Mouse (Mus musculus) embryonic facial prominence, embryonic 11.5 days (tissue): ENCODE measurements around the gene Krtap5-4. TPM values are rescaled to one million over a fixed set of nuclear protein-coding genes. Genes with fewer than 3 reads are reported as not detected.
"Not testable (repeated sequence)": the region's sequence is repeated elsewhere in the genome, so short reads cannot be mapped to it uniquely, and the experiment has no call there.

Source experiments
- ATAC-seq: fragments of 200-750 bp; cut with Nextera tagmentation; replicated peaks from 2 replicates; pipeline ENCODE4 v1.8.0; 2017; ENCODE audit warnings: low read depth; ENCODE audit not compliant: insufficient number of reproducible peaks, low FRiP score, low TSS enrichment
- DNase-seq: peaks from one replicate; pipeline ENCODE4 v3.0.0-alpha.2; 2015; ENCODE audit warnings: low spot score
- H3K27ac ChIP-seq: fragments of 300-500 bp; sonication (generic); replicated peaks from 2 replicates; pipeline ENCODE4 v1.5.1; 2014; ENCODE audit warnings: mild to moderate bottlenecking, low read depth, low read length, control low read depth
- H3K27me3 ChIP-seq: fragments of 300-500 bp; sonication (generic); 2 replicates; pipeline ENCODE4 v1.6.1; 2014; ENCODE audit warnings: mild to moderate bottlenecking, low read length, moderate library complexity, mixed read lengths; ENCODE audit not compliant: control insufficient read depth, insufficient read depth
- H3K36me3 ChIP-seq: fragments of 300-500 bp; sonication (generic); replicated peaks from 2 replicates; pipeline ENCODE4 v1.6.1; 2014; ENCODE audit warnings: low read depth, mild to moderate bottlenecking, low read length, moderate library complexity, mixed read lengths; ENCODE audit not compliant: control insufficient read depth, insufficient read depth
- H3K4me1 ChIP-seq: fragments of 300-500 bp; sonication (generic); 2 replicates; pipeline ENCODE4 v1.6.1; 2014; ENCODE audit warnings: low read length, mixed read lengths; ENCODE audit not compliant: control insufficient read depth, insufficient read depth
- H3K4me2 ChIP-seq: fragments of 300-500 bp; sonication (generic); 2 replicates; pipeline ENCODE4 v1.6.1; 2014; ENCODE audit warnings: low read depth, mild to moderate bottlenecking, control low read depth, low read length, moderate library complexity
- H3K4me3 ChIP-seq: fragments of 300-500 bp; sonication (generic); 2 replicates; pipeline ENCODE4 v1.5.1; 2014; ENCODE audit warnings: low read depth, low read length, control low read depth
- H3K9ac ChIP-seq: fragments of 300-500 bp; sonication (generic); replicated peaks from 2 replicates; pipeline ENCODE4 v1.6.1; 2014; ENCODE audit warnings: mild to moderate bottlenecking, control low read depth, low read length
- H3K9me3 ChIP-seq: fragments of 300-500 bp; sonication (generic); replicated peaks from 2 replicates; pipeline ENCODE4 v1.6.1; 2016; ENCODE audit warnings: mild to moderate bottlenecking, low read length, inconsistent platforms, mixed read lengths; ENCODE audit not compliant: control insufficient read depth
- WGBS: fragments of 180-500 bp; shearing (Covaris S2); extraction: QIAGEN DNeasy Blood & Tissue Kit; methylation state at CpG from one replicate; pipeline ENCODE4 v1.1.7; 2014; 5-methylcytosine and 5-hydroxymethylcytosine counted together
- polyA plus RNA-seq: library from polyadenylated mRNA; unstranded; fragments of >200 nt; fragmentation: Nextera tagmentation; extraction: Ambion mirVana; gene quantifications from 2 replicates; pipeline ENCODE4 v1.2.1, GENCODE M21; 2014

Gene Krtap5-4
- 0.20 TPM in 1 of 2 replicates, not detected in the other for polyA plus RNA-seq

DNA sequence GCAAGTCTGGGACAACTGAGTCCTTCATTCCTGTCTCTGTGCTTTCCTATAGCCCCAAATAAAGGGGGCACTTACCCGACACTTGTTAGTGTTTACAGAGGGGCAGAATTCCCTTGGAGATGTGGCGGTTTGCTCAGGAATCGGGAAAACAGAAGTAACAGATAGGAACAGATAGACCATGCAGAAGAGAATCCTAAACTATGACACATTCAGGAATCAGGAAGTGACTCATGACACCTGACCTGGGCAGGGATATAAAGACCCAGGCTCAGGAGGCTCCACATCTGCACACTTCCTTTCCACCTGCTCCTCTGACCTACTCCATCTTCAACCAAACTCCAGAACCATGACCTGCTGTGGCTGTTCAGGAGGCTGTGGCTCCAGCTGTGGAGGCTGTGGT is at the start of gene Krtap5-4:
TSS of gene Krtap5-4 (plus strand) at position 301 of the 400 bp plus-strand sequence.
- H3K27ac ChIP-seq = no peak within 1 kb of the TSS
- ATAC-seq (no peak), DNase-seq (no peak)
- no peaks in the 10 kb centered on the region for H3K4me1 ChIP-seq
- H3K4me3 ChIP-seq = no peak within 1 kb of the TSS
- H3K27me3 ChIP-seq = no peaks in the 10 kb centered on the region
- H3K4me2 ChIP-seq = no peak within 1 kb of the TSS
- no peaks in the 10 kb centered on the region for H3K36me3 ChIP-seq
- 72% methylated on average over 3 of the region's 3 CpGs for WGBS
- no peaks in the 10 kb centered on the region for H3K9me3 ChIP-seq
- no peak within 1 kb of the TSS for H3K9ac ChIP-seq

DNA sequence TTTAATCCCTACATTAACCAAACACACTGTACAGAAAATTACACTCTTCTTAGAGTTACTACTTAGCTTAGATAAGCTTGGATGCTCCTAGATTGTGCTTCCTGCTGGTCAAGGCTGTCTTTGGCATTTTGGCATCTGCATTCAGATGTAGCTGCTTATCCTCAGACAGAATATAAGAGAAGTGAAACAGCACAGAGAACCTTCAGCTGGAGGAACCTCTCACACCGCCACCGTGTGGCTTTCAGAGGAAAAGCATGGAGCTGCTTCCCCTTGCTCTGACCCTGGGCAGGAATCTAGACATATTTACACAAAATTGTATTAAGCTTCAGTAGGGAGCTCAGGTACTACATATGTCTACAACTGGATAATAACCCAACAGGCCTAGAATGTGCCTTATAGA is 47.8 kb upstream of the Krtap5-4 start:
- ATAC-seq = no peak
- Histone ChIP-seq H3K36me3 (no peaks in the 10 kb centered on the region), H3K9ac (no peak overlapping the region), H3K4me3 (no peak overlapping the region), H3K4me1 (no peaks in the 10 kb centered on the region), H3K4me2 (no peak overlapping the region), H3K27ac (no peak overlapping the region), H3K27me3 (no peaks in the 10 kb centered on the region), H3K9me3 (no peaks in the 10 kb centered on the region)
- 2% methylated on average over 2 of the region's 2 CpGs for WGBS
- DNase-seq = peak; percentile 69

DNA sequence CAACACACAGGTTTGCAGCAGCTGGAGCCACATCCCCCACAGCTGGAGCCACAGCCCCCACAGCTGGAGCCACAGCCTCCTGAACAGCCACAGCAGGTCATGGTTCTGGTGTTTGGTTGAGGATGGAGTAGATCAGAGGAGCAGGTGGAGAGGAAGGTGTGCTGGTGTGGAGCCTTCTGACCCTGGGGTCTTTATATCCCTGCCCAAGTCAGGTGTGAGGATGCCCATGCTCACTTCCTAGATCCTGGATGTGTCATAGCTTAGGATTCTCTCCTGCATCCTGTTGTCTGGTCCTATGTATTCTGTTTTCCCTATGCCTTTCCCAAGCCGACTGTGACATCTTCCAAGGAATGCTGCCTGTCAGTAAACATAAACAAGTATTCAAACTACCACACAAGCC is 45.1 kb upstream of the Krtap5-4 start, which contains the start of gene Gm2431:
TSS of gene Gm2431 (minus strand) at position 101 of the 400 bp plus-strand sequence.
- DNase-seq, H3K4me3 ChIP-seq, H3K9me3 ChIP-seq, H3K27ac ChIP-seq, H3K27me3 ChIP-seq, H3K4me1 ChIP-seq, ATAC-seq, H3K36me3 ChIP-seq, H3K4me2 ChIP-seq, H3K9ac ChIP-seq: not testable (repeated sequence)
- WGBS = 57% methylated on average over 1 of the region's 1 CpGs

DNA sequence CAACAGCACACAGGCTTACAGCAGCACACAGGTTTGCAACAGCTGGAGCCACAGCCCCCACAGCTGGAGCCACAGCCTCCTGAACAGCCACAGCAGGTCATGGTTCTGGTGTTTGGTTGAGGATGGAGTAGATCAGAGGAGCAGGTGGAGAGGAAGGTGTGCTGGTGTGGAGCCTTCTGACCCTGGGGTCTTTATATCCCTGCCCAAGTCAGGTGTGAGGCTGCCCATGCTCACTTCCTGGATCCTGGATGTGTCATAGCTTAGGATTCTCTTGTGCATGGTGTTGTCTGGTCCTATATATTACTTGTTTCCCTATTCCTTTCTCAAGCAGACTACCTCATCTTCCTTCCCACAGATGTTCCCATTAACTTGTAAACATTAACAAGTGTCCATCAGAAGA is 29.1 kb upstream of the Krtap5-4 start, which contains the start of gene Gm4559:
TSS of gene Gm4559 (minus strand) at position 101 of the 400 bp plus-strand sequence.
- H3K27me3 ChIP-seq, H3K9me3 ChIP-seq, H3K4me1 ChIP-seq, H3K36me3 ChIP-seq, H3K9ac ChIP-seq, H3K4me2 ChIP-seq, H3K4me3 ChIP-seq, H3K27ac ChIP-seq, ATAC-seq, DNase-seq: not testable (repeated sequence)

DNA sequence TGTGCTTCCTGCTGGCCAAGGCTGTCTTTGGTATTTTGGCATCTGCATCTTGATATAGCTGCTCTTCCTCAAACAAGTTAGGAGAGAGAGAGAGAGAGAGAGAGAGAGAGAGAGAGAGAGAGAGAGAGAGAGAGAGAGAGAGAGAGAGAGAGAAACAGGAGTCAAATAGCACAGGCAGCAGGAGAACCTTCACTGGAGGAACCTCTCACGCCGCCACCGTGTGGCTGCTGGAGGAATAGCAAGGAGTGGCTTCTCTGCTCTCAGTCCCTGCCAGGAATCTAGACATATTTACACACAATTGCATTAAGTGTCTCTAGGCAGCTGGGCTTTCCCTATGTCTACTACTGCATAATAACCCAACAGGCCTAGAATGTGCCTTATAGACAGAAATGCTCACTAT is 25.2 kb upstream of the Krtap5-4 start:
- not testable (repeated sequence) for H3K9ac ChIP-seq, H3K27me3 ChIP-seq, H3K9me3 ChIP-seq, ATAC-seq, H3K36me3 ChIP-seq, H3K27ac ChIP-seq, H3K4me1 ChIP-seq, H3K4me3 ChIP-seq, H3K4me2 ChIP-seq
- DNase-seq = peak; percentile 77
- WGBS = 0% methylated on average over 3 of the region's 3 CpGs

DNA sequence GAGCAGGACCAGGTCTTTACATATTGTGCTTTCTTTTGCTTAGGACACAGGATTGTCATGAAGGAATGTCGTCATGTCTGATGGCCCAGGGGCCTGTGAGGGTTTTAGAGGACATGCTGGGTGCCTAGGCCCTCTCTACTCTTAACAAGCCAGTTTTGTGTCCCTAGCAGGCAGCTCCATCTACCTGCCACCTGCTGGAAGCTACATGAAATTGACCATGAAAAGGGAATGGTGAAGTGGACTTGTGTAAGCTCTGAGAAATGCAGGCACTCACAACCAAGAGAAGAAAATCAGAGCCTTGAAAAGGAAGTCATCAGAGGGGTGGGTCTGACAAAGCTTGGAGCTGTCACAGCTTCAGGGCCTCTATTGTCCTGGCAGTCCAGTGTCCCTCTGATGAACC is 24.1 kb upstream of the Krtap5-4 start:
- H3K4me2 ChIP-seq, H3K4me3 ChIP-seq, H3K27ac ChIP-seq, DNase-seq, ATAC-seq, H3K9ac ChIP-seq, H3K4me1 ChIP-seq, H3K27me3 ChIP-seq, H3K36me3 ChIP-seq, H3K9me3 ChIP-seq: not testable (repeated sequence)
- WGBS = 56% methylated on average over 1 of the region's 1 CpGs

DNA sequence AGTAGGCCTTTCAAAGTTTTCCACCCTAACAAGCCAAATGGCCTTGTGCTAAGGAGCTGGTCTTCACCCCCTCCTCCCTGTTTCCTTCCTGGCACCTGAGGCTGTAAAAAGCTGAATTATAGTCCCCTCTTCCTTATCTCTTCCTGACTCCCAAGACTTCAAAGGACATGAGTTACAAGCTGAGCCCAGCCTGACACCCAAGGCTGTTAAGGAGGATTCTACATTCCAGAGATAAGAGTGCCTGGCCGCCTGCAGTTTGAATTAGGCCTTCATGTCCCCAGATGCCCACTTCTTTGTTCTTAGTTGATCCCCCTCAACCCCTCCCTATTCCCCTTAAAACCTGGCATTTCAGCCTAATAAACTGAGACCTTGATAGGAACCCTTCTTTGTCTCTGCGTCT is 20.5 kb upstream of the Krtap5-4 start:
- WGBS = 24% methylated on average over 2 of the region's 2 CpGs
- not testable (repeated sequence) for H3K27me3 ChIP-seq, DNase-seq, H3K9ac ChIP-seq, ATAC-seq, H3K4me1 ChIP-seq, H3K9me3 ChIP-seq, H3K4me3 ChIP-seq, H3K4me2 ChIP-seq, H3K27ac ChIP-seq, H3K36me3 ChIP-seq

DNA sequence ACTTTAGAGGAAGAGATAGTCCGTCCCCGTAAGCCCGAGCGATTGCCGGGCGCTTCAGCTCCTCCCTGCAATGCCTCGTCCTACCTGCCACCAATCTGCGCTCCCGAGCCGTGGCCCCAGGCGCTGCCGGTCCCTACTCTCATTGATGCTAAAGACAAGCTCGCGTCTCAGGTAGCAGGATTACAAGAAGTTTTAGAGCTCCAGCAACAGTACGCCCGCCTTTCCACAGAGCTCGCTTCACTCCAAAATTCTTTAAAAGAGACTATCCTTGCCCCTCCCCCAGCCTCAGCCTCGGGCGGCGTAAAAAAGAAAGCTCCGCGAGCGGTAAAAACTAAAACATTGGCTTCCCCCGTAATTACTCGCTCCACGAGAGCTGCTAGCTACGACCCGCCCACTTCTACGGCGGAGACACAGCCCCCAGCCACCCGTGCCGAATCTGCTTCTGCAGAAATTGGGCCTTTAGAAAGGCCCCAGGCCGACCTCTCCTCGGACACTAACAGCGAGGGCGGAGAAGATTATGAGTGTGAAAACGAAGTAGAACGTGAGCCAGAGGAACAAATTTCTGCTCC is 19.2 kb upstream of the Krtap5-4 start:
- H3K4me3 ChIP-seq = peak overlapping the region; percentile 49
- DNase-seq = peak; percentile 82
- H3K27ac ChIP-seq = peak overlapping the region; percentile 76
- peak overlapping the region; percentile 79 for H3K4me2 ChIP-seq
- H3K4me1 ChIP-seq = 0 out of 2 replicates have a peak, but pooled peaks cover 3% of the 10 kb centered on the region
- no peaks in the 10 kb centered on the region; the same call in 1 of the 2 replicates for H3K27me3 ChIP-seq
- H3K36me3 ChIP-seq = no peaks in the 10 kb centered on the region
- peak overlapping the region; percentile 82 for H3K9ac ChIP-seq
- under 1% methylated on average over 38 of the region's 38 CpGs for WGBS
- peak; percentile 81 for ATAC-seq
- no peaks in the 10 kb centered on the region for H3K9me3 ChIP-seq
